Mouse (Mus musculus): ENCODE measurements around the gene Kcnk2. TPM values are rescaled to one million over a fixed set of nuclear protein-coding genes. Genes with fewer than 3 reads are reported as not detected.

Gene Kcnk2
- total RNA-seq, 2 experiments from 2014 or later: 0.84 to 2.0 TPM

GRCm38 (mm10) chr1:189386141-189386540 lies 15.9 kb downstream of the Kcnk2 start:
- H3K27ac ChIP-seq: no peak overlapping the region
- no peak for DNase-seq
- intact Hi-C loops (cut with DNase I): no loop called here
- no peak for TF ChIP-seq CTCF (IDR thresholded peaks at IDR 0.05)
- H3K4me3 ChIP-seq: no peak overlapping the region

- intact Hi-C loops (cut with DNase I): no loop called here
- no peak for DNase-seq
- TF ChIP-seq CTCF (IDR thresholded peaks at IDR 0.05): no peak
- Histone ChIP-seq H3K4me3 (no peak overlapping the region), H3K27ac (no peak overlapping the region)
Measured at GRCm38 (mm10) chr1:189367722-189368121, 34.4 kb downstream of the Kcnk2 start.

DNA sequence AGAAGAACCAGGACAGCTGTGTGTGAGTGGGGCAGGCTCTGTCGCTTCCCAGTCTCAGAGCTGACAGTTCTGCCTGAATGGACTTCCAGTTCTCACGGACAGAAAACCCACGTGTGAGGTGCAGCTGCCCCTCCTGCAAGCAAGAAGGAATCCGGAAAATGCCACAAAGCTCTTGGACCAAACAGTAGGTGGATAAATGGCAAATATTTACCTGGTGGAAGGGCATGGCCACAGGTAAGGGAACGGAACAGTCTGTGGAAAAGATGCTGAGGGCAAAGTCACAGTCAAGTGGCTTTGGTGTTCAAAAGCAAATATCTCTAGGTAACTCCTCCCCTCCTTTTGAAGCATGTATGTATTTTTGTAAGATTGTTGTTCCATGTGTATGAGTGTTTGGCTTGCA lies 37.9 kb downstream of the Kcnk2 start:
- no peak for TF ChIP-seq CTCF (IDR thresholded peaks at IDR 0.05)
- Histone ChIP-seq H3K27ac (no peak overlapping the region), H3K4me3 (no peak overlapping the region)
- DNase-seq: no peak
- intact Hi-C loops (cut with DNase I): no loop called here

GRCm38 (mm10) chr1:189362579-189362978 lies 39.5 kb downstream of the Kcnk2 start:
- intact Hi-C loops (cut with DNase I): no loop called here
- no peak for DNase-seq
- no peak overlapping the region for H3K4me3 ChIP-seq
- no peak for TF ChIP-seq CTCF (IDR thresholded peaks at IDR 0.05)
- H3K27ac ChIP-seq: no peak overlapping the region

GRCm38 (mm10) chr1:189359699-189360098 lies 42.4 kb downstream of the Kcnk2 start:
- TF ChIP-seq CTCF (IDR thresholded peaks at IDR 0.05): no peak
- Histone ChIP-seq H3K27ac (no peak overlapping the region), H3K4me3 (no peak overlapping the region)
- DNase-seq: no peak
- intact Hi-C loops (cut with DNase I): no loop called here

GRCm38 (mm10) chr1:189353887-189354286 lies 48.2 kb downstream of the Kcnk2 start:
- Histone ChIP-seq H3K27ac (no peak overlapping the region), H3K4me3 (no peak overlapping the region)
- intact Hi-C loops (cut with DNase I): no loop called here
- no peak for DNase-seq
- TF ChIP-seq CTCF (IDR thresholded peaks at IDR 0.05): no peak

GRCm38 (mm10) chr1:189351804-189352203 lies 50.3 kb downstream of the Kcnk2 start:
- DNase-seq: no peak
- TF ChIP-seq CTCF (IDR thresholded peaks at IDR 0.05): no peak
- intact Hi-C loops (cut with DNase I): no loop called here
- Histone ChIP-seq H3K27ac (no peak overlapping the region), H3K4me3 (no peak overlapping the region)

DNA sequence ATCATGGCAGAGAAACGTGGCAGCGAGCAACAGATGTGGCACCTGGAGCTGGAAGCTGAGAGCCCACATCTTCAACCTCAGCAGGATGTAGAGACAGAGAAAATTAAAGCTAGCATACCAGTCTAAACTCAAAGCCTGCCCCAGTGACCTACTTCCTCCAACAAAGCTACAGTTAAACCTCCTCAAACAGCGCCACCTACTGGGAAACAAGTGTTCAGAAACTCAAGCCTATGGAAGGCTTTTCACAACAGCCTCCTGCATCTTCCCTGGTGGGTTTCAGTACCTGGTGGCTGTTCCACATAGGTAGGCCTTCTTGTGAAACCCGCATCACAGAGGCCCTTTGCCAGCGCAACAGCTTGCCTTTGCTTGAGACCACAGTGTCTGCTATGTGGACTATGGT lies 52.9 kb downstream of the Kcnk2 start:
- intact Hi-C loops (cut with DNase I): no loop called here
- TF ChIP-seq CTCF (IDR thresholded peaks at IDR 0.05): peak; percentile 22; the same call in 1 of the 2 replicates
- DNase-seq: no peak
- Histone ChIP-seq H3K4me3 (no peak overlapping the region), H3K27ac (no peak overlapping the region)

DNA sequence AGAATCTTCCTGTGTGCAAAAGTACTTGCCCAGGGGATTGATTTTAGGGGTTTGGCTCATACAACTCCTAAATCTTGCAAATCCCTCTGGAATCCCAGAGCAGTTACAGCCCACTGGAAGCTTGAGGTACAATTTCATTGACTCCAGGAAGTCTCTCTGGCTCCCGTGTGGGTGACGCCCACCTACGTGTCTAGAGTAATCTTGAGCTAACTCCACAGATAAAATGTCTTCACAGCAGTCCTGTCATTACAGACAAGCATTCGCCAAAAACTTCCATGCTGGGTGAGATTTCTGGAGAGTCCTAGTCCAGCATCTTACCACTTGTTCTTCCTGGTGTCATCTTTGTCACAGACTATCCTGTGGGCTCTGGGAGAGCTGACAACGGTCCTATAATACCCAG lies 56.9 kb downstream of the Kcnk2 start:
- H3K27ac ChIP-seq: no peak overlapping the region
- H3K4me3 ChIP-seq: no peak overlapping the region
- no peak for DNase-seq
- intact Hi-C loops (cut with DNase I): no loop called here
- TF ChIP-seq CTCF (IDR thresholded peaks at IDR 0.05): no peak

DNA sequence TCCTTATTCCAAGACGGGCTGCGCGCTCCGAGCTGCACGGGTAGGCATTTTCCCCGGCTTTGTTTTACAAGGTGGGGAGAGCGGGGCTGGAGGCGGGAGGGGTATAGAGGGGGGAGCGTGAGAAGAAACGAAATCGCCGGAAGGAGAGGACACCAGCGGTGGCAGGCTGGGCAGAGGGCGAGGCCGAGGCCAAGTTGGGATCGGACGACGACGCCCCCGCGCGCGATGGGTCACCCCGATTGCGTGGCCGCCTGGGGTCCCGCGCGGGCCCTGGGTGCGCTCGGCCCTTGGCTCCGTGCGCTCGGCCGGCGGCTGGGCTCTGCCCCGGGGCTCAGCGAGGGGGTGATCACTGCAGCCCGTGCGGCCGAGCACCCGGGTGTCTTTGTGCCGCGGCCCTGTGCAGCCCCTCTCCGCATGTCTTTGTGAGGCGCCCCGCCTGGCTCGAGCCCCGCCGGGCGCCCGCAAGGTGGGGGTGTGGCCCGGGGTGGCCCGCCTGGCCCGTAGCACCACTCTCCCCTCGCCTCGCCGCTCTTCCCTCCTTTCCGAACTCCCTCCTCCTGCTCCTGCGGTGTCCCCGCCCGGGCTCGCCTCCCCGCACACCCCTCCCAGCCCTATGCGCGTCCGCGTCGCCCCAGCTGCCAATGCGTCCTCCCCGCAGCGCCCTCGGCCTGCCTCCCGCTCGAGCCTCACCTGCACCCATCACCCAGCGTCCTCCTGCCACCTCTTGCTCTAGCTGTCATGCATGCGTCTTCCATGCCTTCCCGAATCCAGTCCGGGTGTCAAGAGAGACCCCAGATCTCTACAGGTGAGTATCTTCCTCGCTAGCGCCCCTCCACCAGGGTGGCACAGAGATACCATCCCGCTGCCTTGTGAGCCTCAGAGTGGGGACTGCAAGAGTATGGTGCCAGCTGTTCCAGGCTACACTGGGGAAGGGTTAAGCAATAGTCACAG lies 58.5 kb downstream of the Kcnk2 start:
- peak overlapping the region; percentile 75 for H3K4me3 ChIP-seq
- TF ChIP-seq CTCF (IDR thresholded peaks at IDR 0.05): no peak
- peak; percentile 32 for DNase-seq
- intact Hi-C loops (cut with DNase I): no loop called here
- peak overlapping the region; percentile 51 for H3K27ac ChIP-seq

DNA sequence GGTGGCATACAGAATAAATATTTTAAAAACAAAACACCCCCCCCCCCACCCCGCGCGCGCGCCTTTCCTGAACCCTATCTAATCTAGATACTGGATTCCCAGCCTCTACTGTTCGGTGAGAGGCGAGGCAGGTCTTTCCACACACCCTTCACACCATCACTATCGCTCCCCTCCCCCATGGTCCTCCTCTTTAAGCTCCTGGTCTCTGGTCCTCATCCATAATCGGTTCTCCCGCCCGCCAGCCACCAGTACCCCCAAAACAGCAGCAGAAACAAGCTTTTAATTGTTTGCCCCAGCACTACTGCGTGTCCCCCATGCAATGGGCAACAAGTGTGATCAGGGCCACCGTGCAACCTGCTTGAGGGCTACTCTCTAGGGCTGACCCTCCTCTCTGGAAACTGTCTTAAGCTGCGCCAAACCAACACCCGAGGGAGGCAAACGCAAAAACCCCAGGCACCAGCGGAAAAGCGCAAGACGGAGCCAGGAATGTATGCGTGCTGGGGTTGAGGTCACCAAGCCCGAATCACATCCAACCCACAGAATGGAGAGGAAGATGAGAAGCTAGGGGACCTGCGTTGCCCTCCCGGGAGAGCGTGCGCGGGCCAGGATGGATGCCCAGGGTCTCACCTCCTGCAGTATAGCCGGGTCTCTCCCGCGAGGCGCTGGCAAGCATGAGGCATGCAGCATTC lies 59.5 kb downstream of the Kcnk2 start:
- intact Hi-C loops (cut with DNase I): no loop called here
- DNase-seq: no peak
- TF ChIP-seq CTCF (IDR thresholded peaks at IDR 0.05): no peak
- Histone ChIP-seq H3K27ac (no peak overlapping the region), H3K4me3 (peak overlapping the region; percentile 75)

DNA sequence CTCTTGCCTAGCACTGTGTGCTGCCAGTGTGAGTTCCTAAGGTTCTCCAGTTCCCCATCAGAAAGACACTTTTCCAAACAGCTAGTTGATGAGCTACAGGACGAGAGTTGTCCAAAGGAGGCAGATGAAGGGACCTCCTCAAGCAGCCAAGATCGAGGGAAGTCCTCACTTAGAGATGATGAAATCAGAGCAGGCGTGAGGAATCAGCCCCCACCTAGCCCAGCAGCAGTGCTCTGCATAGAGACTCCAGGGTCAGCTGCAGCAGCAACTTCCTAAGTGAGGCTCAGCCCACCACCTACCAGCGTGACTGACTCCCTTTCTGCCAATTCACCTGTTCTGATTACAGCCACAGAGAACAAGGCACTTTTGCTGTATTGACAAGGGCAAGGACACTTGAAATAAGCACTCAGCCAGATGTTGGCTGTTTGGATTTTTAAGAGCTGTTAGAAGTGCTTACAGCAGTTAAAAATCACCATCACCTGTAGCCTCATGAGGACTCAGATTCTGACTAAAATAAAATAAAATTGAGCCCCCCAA lies 60.6 kb downstream of the Kcnk2 start:
- no peak for DNase-seq
- intact Hi-C loops (cut with DNase I): no loop called here
- H3K4me3 ChIP-seq: no peak overlapping the region
- H3K27ac ChIP-seq: no peak overlapping the region
- no peak for TF ChIP-seq CTCF (IDR thresholded peaks at IDR 0.05)

GRCm38 (mm10) chr1:189315896-189316295 lies 86.2 kb downstream of the Kcnk2 start:
- peak; percentile 33 for TF ChIP-seq CTCF (IDR thresholded peaks at IDR 0.05)
- intact Hi-C loops (cut with DNase I): no loop called here
- Histone ChIP-seq H3K4me3 (no peak overlapping the region), H3K27ac (no peak overlapping the region)
- DNase-seq: no peak

Data from gastrocnemius, adult 2 months (tissue).